Mouse (Mus musculus) urinary bladder, postnatal 25 days (tissue): ENCODE data around the gene Sbpl.
"Not testable (repeated sequence)": the region's sequence is repeated elsewhere in the genome, so short reads cannot be mapped to it uniquely, and the experiment has no call there.

Experiments used
- DNase-seq: peaks from one replicate; pipeline ENCODE4 v3.0.0; 2022; ENCODE audit warnings: low spot score

Sbpl gene

DNA sequence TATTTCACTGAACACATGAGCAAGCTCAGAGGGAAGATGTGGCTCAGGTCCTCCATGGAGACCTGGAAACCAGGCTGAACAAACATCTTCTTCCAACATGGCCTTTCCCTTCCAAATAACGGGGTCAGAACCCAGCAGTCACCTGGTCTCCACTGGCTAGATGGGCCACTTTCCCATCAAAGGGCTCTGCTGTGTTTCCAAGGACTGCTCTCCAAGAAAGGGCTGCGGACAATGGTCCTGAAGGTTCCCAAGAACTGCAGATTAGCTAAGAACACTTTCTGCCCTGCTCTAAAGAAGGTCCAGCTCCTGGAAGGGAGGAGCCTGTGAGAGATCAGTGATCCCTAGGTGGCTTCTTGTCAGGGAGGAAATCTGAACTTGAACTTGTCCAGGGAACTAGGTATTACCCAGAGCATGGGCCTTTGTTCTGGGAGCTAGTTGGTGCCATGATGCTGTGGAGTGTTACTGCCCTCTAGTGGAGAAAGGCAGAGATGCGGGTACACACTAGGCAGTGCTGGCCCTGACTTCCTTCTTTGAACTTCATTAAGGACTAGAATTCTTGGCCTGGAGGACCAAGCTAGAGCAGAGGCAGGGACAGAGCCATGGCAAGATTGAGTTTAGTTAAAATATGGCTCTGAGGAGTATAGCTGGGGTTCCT lies 5.1 kb upstream of the Sbpl start:
- peak; percentile 66 for DNase-seq

DNA sequence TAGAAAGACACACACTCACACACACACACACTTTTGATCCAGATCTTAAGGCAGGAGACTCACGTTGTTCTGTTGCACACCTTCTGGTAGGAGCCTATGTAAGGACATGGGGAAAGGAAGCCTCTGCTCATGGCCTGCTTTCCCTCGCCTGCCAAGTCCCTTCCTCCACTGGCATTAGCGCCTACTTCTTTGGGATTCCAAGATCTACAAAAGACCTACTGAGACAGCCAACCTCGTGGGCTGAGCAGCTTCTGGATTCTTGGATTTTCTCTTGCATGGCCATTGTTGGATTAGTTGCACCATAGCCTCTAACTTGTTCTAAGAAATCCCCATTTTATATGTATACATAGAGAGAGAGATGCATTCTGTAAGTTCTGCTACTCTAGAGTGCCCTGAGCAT lies 4.2 kb downstream of the Sbpl start:
- DNase-seq = not testable (repeated sequence)

GRCm38 (mm10) chr17:23949068-23949467 lies 6.0 kb downstream of the Sbpl start:
- no peak for DNase-seq

DNA sequence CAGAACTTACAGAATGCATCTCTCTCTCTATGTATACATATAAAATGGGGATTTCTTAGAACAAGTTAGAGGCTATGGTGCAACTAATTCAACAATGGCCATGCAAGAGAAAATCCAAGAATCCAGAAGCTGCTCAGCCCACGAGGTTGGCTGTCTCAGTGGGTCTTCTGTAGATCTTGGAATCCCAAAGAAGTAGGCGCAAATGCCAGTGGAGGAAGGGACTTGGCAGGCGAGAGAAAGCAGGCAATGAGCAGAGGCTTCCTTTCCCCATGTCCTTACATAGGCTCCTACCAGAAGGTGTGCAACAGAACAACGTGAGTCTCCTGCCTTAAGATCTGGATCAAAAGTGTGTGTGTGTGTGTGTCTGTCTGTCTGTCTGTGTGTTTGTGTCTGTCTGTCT lies 7.6 kb downstream of the Sbpl start:
- DNase-seq = not testable (repeated sequence)

DNA sequence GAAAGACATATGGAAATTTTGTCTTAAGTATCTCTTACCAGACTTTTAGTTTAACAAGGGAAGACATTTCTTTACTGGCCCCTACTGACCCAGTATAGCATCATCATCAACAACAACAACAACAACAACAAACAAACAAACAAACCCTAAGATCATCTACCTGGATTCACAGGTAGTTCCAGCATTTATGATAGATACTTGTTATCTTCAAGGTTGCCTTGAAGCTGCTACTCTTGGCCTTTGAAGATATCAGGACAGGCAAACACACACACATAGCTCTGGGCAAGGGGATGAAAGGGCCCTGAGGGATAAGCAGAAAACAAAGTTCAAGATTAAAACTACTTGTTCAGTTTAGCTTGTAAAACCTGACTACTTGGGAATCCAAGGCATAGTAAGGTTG lies 13.7 kb downstream of the Sbpl start, which contains the start of gene Sbp:
Gene Sbp (plus strand): TSS at position 301 of the 400 bp plus-strand sequence.
- DNase-seq = no peak

GRCm38 (mm10) chr17:23931157-23931556 lies 23.9 kb downstream of the Sbpl start:
- DNase-seq = no peak

GRCm38 (mm10) chr17:23925090-23925493 lies 30.0 kb downstream of the Sbpl start:
- DNase-seq = peak; percentile 68

GRCm38 (mm10) chr17:23924531-23925007 lies 30.5 kb downstream of the Sbpl start:
- DNase-seq = peak; percentile 85

DNA sequence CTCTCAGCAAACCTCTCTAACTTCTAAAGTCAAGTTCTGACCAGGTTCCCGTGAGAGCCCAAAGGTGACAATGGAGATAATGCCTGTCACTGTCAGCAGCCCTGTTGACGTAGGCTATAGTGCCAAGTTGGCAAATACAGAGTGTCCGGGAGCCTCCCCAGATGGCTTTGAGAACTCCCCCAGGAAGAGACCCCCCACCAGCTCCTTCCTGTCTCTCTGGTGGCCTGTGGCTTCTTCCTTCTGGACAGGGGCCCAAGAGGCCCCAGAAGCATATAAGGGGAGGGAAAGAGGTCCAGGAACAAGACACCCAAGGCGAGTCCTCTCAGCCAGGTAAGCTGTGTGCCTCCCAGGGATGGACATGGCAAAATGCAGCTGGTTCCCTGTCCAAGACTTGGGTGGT lies 37.9 kb downstream of the Sbpl start, which contains the start of gene Dcpp3:
Gene Dcpp3 (plus strand): TSS at position 301 of the 400 bp plus-strand sequence.
- not testable (repeated sequence) for DNase-seq
